Mouse (Mus musculus) G1E-ER4 (cell line): ENCODE data around the gene L2hgdh. TPM values are rescaled to one million over a fixed set of nuclear protein-coding genes. Genes with fewer than 3 reads are reported as not detected.

Experiments
- GATA1 ChIP-seq: IDR thresholded peaks from one replicate; pipeline ENCODE4 v1.8.0; 2012; ENCODE audit warnings: low read length, inconsistent platforms
- polyA plus RNA-seq: library from polyadenylated mRNA; stranded (reverse); fragments of >175 nt; gene quantifications from 2 replicates; pipeline ENCODE4 v1.2.3, GENCODE M21; 2012

The L2hgdh gene
- polyA plus RNA-seq, 1 experiment = 3.2 TPM

DNA sequence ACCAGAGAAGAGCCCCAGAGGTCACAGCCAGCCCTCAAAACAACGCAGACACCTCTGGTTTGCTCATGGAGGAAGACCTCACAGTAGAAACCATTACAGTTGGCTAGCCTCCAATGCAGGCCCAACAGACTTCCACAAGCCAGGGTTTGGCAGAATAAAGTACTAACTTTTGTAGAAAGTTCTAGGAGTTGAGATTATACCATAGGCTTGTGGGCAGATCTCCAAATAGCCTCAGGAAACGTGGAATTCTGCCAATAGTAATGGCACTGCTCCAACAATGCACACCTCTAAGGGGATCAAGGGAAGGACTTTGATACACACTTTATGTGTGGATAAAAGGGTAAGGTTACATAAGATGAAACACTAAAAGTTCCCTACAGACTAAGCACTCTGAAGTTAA is 36.3 kb downstream of the L2hgdh start:
- no peak for TF ChIP-seq GATA1

DNA sequence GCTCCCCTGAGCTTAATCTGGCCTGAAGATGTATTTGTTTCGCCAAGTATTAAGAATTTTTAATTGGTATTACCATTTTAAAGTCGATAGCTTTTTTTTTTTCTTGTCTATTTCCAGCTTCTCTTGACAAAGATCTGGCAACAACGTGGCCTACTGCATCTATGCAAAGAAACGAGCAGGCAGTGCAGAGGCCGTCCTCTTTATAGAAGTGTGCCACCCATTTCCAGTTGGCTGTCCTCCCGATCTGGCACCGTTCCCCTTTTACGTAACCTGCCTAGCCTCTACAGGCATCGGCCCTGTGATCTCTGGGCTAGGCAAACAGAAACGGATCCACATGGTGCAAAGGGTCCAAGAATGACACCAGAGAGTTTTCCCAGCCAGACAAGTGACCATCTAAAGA is 41.1 kb downstream of the L2hgdh start:
- no peak for TF ChIP-seq GATA1

DNA sequence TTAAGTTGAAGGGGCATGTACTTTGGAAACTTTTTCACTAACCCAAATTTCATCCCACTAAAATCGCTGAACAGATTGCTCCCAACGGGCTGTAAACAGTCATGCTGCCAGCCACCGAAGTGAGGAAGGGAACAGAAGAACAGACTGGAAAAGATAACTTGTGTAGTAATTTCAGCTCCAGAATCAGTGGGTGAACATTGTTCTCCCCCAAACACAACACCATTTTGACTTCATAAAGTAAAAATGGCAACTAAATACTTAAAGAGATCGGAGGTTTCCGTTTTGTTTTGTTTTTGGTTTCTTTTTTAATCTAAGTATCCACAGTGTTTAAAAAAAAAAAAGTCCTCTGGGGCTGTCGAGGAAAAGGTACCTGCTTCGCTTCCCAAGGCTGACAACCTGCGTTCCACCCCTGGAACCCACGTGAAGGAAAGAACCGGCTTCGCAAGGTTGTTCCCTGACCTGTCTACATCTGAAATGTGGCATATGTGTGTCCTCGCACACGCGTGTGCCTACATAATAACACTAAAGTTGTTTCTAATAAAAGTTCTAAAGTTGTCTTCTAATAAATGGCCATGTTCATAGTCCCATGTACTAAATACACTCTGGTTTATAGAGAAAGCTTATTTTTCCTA is 41.8 kb downstream of the L2hgdh start:
- no peak for TF ChIP-seq GATA1

DNA sequence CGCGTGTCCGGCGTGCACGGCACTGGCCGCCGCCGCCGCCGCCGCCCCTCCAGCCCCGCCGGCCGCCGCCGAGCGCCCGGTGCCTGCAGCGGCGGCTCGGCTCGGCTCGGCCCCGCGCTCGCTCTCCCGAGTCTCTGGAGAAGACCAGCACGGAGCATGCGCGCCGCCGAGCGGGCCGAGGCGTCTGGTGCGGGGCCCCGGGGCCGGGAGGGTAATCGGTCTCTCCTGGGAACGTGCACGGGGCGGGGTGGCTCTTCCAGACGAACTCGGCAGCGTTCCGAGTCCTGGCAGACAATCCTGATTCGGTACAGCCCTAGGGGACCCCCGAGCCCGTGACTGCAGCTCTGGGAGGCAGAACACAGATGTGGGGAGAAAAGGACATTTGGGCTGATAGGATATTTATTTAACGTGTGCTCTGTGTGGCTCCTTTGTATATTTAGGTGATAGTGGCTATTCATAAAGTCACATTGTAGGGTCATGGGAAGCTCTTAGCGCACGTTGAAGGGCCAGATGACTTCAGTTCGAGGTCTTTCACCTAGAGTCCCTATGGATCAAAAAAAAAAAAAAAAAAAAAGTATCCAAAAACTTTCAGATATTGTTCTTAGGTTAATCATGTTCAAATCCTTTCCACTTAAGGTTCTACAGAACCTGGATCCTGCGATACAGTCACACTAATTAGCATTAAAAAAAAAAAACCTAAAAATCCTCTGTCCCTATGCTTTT is 42.4 kb downstream of the L2hgdh start:
- no peak for TF ChIP-seq GATA1

DNA sequence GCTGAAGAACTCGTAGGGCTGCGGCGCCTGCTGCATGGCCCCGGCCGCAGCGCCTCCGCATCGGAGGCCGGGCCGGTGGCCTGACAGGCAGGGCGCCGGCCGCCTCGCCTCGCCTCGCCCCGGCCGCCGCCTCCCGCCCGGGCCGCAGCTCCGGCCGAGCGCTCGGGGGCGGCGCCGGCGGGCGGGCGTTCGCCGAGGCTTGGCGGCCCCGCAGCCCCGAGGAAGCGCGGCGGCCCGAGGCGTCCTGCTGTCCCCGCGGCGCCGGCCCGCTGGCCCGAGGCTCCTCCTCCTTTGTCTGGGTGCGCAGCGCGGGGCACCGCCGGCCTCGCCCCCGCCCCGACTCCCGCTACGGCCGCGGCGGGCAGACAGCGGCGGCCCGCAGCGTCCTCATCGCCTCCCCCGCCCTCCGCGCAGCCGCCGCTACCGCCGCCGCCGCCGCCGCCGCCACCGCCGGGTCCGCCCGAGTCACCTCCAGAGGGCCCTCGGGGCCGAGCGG is 43.1 kb downstream of the L2hgdh start, which contains the start of gene Sos2:
Sos2 (minus strand) TSS at position 287 of the 496 bp plus-strand sequence.
- no peak for TF ChIP-seq GATA1

DNA sequence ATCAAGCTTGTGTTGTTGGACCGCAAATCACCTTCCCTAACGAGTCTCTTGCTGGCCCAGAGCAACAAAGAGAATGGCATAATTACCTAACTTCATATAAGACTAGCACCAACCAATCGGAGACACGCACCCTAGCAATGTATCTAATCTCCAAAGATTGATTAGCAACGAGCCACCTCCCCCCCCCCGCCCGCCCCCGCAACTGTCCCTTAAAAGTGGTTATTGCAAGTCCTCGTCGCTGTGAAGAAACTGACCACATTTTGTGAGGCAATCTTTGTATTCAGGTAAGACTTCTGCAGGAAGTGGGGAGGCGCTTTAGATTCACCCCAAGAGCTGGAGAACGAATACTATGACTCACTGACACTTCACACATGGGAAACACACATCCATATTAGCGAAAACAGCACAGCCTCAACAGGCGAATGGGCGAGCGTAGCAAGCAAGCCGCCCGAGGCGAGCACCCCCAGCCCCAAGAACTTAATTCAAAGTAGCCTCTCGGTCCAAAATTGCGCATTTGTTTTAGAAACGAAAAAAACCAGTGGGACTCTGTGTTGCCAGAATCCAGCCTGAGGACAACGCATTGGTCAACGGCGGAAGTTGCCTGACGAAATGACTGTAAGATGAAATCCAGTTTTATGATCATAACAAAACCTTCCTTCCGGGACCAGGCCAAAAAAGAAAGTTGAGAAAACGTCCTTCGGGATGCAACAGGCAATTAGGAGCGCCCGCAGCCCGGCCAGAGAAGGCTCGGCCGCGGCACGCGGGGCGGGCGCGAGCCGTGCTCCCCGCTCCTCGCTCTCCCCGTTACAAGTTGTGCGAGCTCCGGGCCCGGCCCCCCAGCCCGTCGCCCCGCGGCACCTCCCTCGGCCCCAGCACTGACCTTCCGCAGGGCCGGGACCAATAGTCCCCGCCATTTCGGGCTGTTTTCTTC is 43.8 kb downstream of the L2hgdh start:
- TF ChIP-seq GATA1 = no peak

DNA sequence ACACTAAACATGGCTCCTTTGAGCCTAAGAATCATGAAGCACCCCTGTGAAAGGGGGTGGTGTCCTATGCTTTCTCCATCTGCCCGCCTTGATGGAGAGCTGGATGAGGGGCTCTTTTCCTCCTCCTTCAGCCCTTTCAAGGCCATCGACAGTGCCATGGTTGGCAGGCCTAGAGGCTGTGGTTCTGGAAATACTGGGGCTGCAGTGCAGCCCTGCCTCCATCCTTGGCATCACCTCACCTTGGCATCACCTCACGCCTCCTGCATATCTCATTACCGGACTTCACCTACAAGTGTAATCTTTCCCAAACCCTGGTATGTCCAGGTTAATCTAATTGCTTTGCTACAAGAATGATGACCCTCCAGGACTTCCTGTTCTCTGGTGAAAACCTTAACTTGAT is 48.5 kb downstream of the L2hgdh start:
- TF ChIP-seq GATA1 = no peak

DNA sequence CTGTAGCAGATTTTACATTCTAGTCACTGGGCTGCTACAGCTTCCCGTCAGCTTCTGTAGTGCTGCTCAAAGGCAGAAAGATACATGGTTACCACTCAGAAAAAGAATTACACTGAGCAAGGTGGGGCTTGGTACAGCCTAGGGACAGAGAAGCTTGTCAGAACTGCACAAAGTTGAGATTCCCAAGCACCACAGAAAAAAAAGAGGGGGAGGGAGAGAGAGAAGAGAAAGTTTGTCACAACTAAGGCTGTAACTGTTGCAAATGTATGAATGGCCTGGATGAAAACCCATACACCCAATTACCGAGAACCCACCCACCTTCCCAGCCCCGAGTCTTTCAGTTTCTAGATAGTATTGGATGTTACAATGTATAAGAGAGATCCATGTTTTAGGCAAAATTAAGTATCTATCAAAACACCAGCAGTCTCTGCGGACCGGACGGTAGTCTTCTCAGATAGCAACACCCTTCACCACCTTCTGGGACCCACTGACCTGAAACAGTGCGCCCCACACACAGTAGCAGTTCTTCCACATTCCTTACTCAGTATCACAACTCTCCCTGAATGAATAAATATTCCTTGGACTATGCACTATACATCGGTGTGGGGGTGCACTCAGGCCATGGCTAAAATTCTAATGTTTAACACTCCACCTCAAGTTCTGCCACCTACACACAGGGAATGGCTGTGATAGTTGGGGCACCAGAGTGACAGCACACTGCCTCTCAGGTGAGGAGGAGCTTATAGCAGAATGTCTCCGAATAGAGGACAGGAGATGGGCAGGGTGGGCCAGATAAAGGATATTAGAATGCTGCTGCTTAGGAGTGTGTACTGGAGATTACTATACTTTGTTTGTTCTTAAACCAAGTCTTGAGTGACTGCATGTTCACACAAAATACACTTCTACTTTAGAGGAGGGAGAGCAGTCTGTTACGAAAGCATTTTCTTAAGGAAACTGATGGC is 49.8 kb downstream of the L2hgdh start:
- TF ChIP-seq GATA1 = no peak

DNA sequence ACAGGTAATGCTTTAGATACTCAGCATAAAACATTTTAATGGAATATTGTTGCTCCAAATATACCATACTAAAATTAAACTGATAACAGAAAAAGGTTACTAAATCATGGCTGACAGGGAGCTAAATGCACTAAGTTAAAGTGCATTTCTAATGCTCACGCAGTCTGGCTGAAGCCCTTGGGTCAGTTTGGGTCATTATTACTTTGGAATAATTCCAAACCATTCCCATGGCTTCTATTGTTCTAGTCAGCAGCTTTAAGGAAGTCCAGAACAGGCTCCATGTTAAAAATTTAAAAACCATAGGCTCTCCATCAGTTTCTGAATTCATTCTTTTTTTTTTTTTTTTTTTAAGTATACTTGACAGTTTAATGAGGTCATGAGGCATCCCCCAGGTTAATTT is 50.5 kb downstream of the L2hgdh start:
- TF ChIP-seq GATA1 = no peak

DNA sequence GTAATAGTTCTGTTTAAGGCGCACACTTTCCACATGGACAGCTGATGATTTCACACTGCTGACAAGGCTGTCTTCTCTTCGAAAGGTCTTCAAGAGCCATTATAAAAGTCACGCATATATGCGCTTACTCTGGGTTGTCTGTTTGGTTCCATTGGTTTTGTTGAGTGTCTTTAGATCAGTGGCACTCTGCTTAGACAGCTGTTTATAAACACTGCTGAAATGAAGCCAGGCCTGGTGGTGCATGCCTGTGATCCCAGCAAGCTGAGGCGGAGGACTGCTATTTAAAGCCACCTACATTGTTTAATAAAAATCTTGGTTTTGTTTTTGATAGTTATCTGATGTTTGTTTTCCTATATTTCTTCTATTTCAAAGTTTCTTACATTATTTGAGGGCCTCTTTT is 58.0 kb downstream of the L2hgdh start:
- TF ChIP-seq GATA1 = no peak

DNA sequence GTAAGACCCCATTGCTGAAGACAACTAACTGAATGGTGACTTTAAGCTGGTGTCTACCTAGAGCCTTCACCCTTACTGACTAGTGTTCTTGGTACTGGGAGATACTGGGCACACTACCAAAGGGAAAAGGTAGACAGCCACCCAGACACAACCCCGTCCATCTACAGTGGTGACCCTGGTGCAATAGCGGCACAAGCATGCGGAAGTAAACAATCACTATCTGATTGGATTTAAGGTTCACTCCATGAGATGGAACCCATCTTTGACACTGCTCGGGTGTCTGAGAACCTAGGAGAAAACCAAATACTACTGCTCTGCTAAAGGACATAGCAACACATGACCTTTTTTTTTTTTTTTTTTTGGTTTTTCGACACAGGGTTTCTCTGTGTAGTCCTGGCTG is 63.0 kb downstream of the L2hgdh start:
- TF ChIP-seq GATA1 = no peak

DNA sequence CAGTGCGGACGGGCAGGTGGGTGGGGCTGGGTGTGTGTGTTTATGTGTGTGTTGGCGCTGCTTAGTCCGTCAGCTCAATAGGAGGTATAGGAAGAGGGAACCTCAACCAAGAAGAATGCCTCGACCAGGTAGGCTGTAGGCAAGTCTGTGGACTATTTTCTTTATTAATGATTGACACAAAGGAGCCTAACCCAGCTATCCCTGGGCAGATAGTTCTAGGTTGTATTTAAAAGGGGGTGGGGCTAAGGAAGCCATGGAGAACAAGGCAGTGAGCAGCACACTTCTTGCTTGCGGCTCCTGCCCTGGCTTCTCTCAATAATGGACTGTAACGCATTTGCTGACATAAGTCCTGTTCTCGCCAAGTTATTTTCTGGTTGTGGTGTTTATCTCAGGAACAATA is 75.2 kb downstream of the L2hgdh start:
- TF ChIP-seq GATA1 = no peak

DNA sequence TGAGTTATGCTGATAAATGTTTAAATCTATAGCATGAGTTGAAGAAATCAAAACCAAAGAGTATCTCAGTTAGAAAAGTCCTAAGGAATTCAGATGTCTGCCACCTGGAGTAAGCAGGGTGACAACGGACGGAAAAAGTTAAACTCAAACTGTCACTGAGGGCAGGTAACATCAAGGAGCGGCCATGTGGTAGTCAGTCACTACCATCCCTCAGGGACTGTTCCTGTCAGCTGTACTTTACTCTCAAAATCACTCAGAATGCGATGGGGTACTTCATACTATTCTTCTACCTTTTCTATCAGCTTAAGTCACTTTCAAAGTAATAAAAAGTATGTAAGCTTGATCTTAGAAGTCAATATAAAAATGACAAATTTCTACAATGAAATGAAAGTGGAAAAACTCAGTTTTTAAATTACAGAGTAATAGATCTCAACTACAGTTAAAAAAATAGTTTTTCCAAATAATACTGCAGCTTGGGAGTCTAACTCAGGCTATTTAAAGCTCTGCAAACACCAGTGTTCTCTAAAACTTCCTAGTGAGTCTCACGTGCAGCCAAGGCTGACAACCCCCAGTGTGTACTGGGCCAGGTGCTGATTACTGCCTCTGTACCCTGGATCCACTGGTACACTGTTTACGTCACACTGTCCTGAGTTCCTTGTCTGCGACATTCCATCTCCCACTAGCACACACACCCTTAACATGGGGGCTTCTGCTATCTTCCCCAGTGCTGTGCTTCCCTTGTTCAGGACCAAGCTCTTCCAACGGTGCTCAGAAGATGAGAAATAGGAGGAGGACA is 78.7 kb downstream of the L2hgdh start:
- no peak for TF ChIP-seq GATA1

DNA sequence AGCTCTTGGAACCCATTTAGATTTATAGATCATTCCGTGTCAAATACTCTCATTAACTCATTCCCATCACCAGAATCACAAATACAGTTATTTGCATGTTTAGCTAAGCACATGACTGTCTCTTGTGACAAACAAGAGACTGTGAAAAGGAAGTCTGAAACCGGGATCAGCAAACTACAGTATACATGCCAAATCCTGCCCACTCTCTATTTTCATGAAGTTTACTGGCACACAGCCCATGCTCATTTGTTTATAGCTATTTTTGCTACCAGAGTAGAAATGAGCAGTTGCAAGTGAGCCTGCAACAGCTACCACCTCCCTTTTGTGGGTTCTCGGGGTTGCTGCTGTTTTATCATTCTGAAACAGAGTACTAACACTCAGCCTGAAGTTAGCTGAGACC is 79.8 kb downstream of the L2hgdh start:
- TF ChIP-seq GATA1 = no peak
